Mouse (Mus musculus) cerebral cortex, adult 2 months (tissue): ENCODE results near the gene Hist1h2ad.

ENCODE experiments used
- WGBS: fragments of 180-500 bp; shearing (Covaris S2); methylation state at CpG from one replicate; pipeline ENCODE4 v1.1.7; 2018; 5-methylcytosine and 5-hydroxymethylcytosine counted together

Hist1h2ad gene

GRCm38 (mm10) chr13:23562699-23563462, 11.3 kb upstream of the Hist1h2ad start:
- under 1% methylated on average over 18 of the region's 18 CpGs for WGBS

- WGBS, result 91% methylated on average over 2 of the region's 2 CpGs
These were observed 9.7 kb upstream of the Hist1h2ad start for GRCm38 (mm10) chr13:23564482-23564881.

- 2% methylated on average over 29 of the region's 41 CpGs for WGBS
These were observed 3.7 kb upstream of the Hist1h2ad start for GRCm38 (mm10) chr13:23570261-23571021.

- WGBS, result under 1% methylated on average over 18 of the region's 18 CpGs
These were observed 3.1 kb upstream of the Hist1h2ad start, which contains the start of the genes Hist1h2ae and Hist1h2bg for GRCm38 (mm10) chr13:23571022-23571503. Gene Hist1h2ae (minus strand): TSS chr13:23571220. Gene Hist1h2bg (plus strand): TSS chr13:23571396.

- WGBS, result 1% methylated on average over 18 of the region's 34 CpGs
These were observed 2.5 kb upstream of the Hist1h2ad start for GRCm38 (mm10) chr13:23571504-23572217.

GRCm38 (mm10) chr13:23572218-23573033, 1.8 kb upstream of the Hist1h2ad start:
- WGBS, result 33% methylated on average over 2 of the region's 2 CpGs

- whole genome bisulfite sequencing, result 10% methylated on average over 20 of the region's 20 CpGs
These were observed 915 bp upstream of the Hist1h2ad start for GRCm38 (mm10) chr13:23573034-23573897.

- 2% methylated on average over 12 of the region's 39 CpGs for WGBS
These were observed 477 bp downstream of the Hist1h2ad start for GRCm38 (mm10) chr13:23574546-23575170.

GRCm38 (mm10) chr13:23575271-23575851, 1.2 kb downstream of the Hist1h2ad start, which contains the start of gene Hist1h3d:
Gene Hist1h3d (plus strand): TSS chr13:23575763.
- WGBS, result 2% methylated on average over 18 of the region's 18 CpGs

GRCm38 (mm10) chr13:23575864-23576313, 1.7 kb downstream of the Hist1h2ad start:
- 3% methylated on average over 17 of the region's 40 CpGs for WGBS

- WGBS, result 56% methylated on average over 7 of the region's 7 CpGs
These were observed 2.2 kb downstream of the Hist1h2ad start for GRCm38 (mm10) chr13:23576351-23576881.

GRCm38 (mm10) chr13:23576906-23577639, 2.9 kb downstream of the Hist1h2ad start:
- WGBS, result 66% methylated on average over 6 of the region's 6 CpGs

GRCm38 (mm10) chr13:23577835-23578234, 3.7 kb downstream of the Hist1h2ad start:
- 95% methylated on average over 1 of the region's 1 CpGs for WGBS

GRCm38 (mm10) chr13:23581408-23582218, 7.4 kb downstream of the Hist1h2ad start, which contains the start of gene Hist1h4d:
Gene Hist1h4d (plus strand): TSS chr13:23581598.
- WGBS, result under 1% methylated on average over 43 of the region's 43 CpGs

GRCm38 (mm10) chr13:23582219-23583056, 8.3 kb downstream of the Hist1h2ad start:
- WGBS, result 18% methylated on average over 6 of the region's 6 CpGs

- under 1% methylated on average over 21 of the region's 21 CpGs for WGBS
These were observed 10.9 kb downstream of the Hist1h2ad start for GRCm38 (mm10) chr13:23585029-23585441.
